In genomic region chr11:99189154-99189582, GRCm38 (mm10) we compare ENCODE assay signal across 9 mouse cellular contexts. TPM values are rescaled to one million over a fixed set of nuclear protein-coding genes. Genes with fewer than 3 reads are reported as not detected.
DNase-seq lines count a peak whose midpoint lies in the region; ATAC-seq and TF ChIP-seq lines count a peak whose summit lies in the region.
"Had no signal": no experiment of that assay in that cellular context is flagged by ENCODE, and none has a peak within 500 bp of the region (broad histone marks: within the 10 kb centered on the region; RNA-seq: fewer than 3 reads in every experiment).

No protein-coding gene starts in this region.

- H3K4me2 ChIP-seq in liver, embryonic 15.5 days, result peak overlapping the region; percentile 13; the same call in 1 of the 2 replicates
- H3K4me2 ChIP-seq: neural tube, embryonic 12.5 days had no signal

- peak in 1 of 2 experiments; percentile 50 for DNase-seq in layer of hippocampus, adult 2 months (ENCODE audit: low spot score in 2 of 2)
- no peak for DNase-seq in layer of hippocampus, adult 9-10 months (ENCODE audit: low spot score)
- peak; percentile 11 for DNase-seq in Muller cell, postnatal 12 days (ENCODE audit: inconsistent ontology term)
- peak; percentile 60 to 72 for DNase-seq in cerebellum, adult 2 months
- peak; percentile 35 for DNase-seq in retina, postnatal 7 days (ENCODE audit: low read depth, low spot score)
- DNase-seq in urinary bladder, postnatal 25 days (ENCODE audit: low spot score), result peak; percentile 56

- no peak overlapping the region for H3K4me3 ChIP-seq in layer of hippocampus, adult 2 months
- H3K4me3 ChIP-seq in cerebellum, adult 2 months (replicated peaks; ENCODE audit: insufficient read depth, low read depth, low read length), result no peak overlapping the region
- H3K4me3 ChIP-seq in liver, embryonic 15.5 days (replicated peaks), result no peak overlapping the region
- H3K4me3 ChIP-seq: neural tube, embryonic 12.5 days had no signal

- no peaks in the 10 kb centered on the region for H3K36me3 ChIP-seq in liver, embryonic 15.5 days (replicated peaks)
- H3K36me3 ChIP-seq: neural tube, embryonic 12.5 days had no signal

- H3K27me3 ChIP-seq in cerebellum, adult 2 months (ENCODE audit: control insufficient read depth, insufficient read depth, low read length), result no peaks in the 10 kb centered on the region
- H3K27me3 ChIP-seq in liver, embryonic 15.5 days, result peaks cover 17% of the 10 kb centered on the region; the same call in 1 of the 2 replicates
- H3K27me3 ChIP-seq: neural tube, embryonic 12.5 days had no signal

- H3K4me1 ChIP-seq in cerebellum, adult 2 months (ENCODE audit: control insufficient read depth, insufficient read depth, low read length), result no peaks in the 10 kb centered on the region
- H3K4me1 ChIP-seq in liver, embryonic 15.5 days (replicated peaks), result no peaks in the 10 kb centered on the region; the same call in 1 of the 2 replicates
- H3K4me1 ChIP-seq: neural tube, embryonic 12.5 days had no signal

- peak; percentile 95 for TF ChIP-seq CTCF in layer of hippocampus, adult 2 months (conservative IDR thresholded peaks at IDR 0.05)
- TF ChIP-seq CTCF in cerebellum, adult 2 months (IDR thresholded peaks at IDR 0.05; ENCODE audit: borderline replicate concordance, insufficient read depth, low read depth, low read length), result peak; percentile 88

- no peak for TF ChIP-seq POLR2A in cerebellum, adult 2 months (IDR thresholded peaks at IDR 0.05; ENCODE audit: borderline replicate concordance, insufficient read depth, low read length)

- H3K27ac ChIP-seq in layer of hippocampus, adult 2 months, result no peak overlapping the region
- no peak overlapping the region for H3K27ac ChIP-seq in cerebellum, adult 2 months (ENCODE audit: insufficient read depth, low read length)
- no peak overlapping the region for H3K27ac ChIP-seq in liver, embryonic 15.5 days (replicated peaks)
- H3K27ac ChIP-seq: neural tube, embryonic 12.5 days had no signal

- WGBS in cerebellum, adult 2 months, result 22% methylated on average over 14 of the region's 14 CpGs
- 12% methylated on average over 14 of the region's 14 CpGs for WGBS in liver, embryonic 15.5 days (ENCODE audit: insufficient replicate concordance)

- no peak overlapping the region for H3K9ac ChIP-seq in liver, embryonic 15.5 days
- H3K9ac ChIP-seq: neural tube, embryonic 12.5 days had no signal

- peak; percentile 80 for ATAC-seq in granulocyte monocyte progenitor cell, adult 5-6 weeks (replicated peaks; ENCODE audit: poor library complexity, severe bottlenecking)
- no peak for ATAC-seq in liver, embryonic 15.5 days (ENCODE audit: insufficient read depth)

- H3K9me3 ChIP-seq in liver, embryonic 15.5 days (replicated peaks), result no peaks in the 10 kb centered on the region
- H3K9me3 ChIP-seq: neural tube, embryonic 12.5 days had no signal

RNA-seq across cellular contexts. Expression of gene Ccr7, which starts 34.3 kb away (rescaled TPM):
- not detected for total RNA-seq in layer of hippocampus, adult 2 months (2021)
- polyA plus RNA-seq in cerebellum, adult 2 months (2012; rRNA removed), result 0.11 and 0.30 TPM in 2 replicates
- not detected in 2 replicates for total RNA-seq in granulocyte monocyte progenitor cell, adult 5-6 weeks (2014; fragmentation: Nextera tagmentation)
- total RNA-seq in granulocyte monocyte progenitor cell, adult 5-6 weeks (2017), result 0.34 TPM in 1 of 2 replicates, not detected in the other
- 0.15 and 0.31 TPM in 2 replicates for polyA plus RNA-seq in liver, embryonic 15.5 days (2015; fragmentation: Nextera tagmentation; extraction: Ambion mirVana)

RNA-seq across cellular contexts. Expression of gene Smarce1, which starts 41.6 kb away (rescaled TPM):
- total RNA-seq in layer of hippocampus, adult 2 months (2021), result 10 to 100 TPM; 55.8 to 62.3 TPM
- polyA plus RNA-seq in cerebellum, adult 2 months (2012; rRNA removed), result 63.3 and 67.1 TPM in 2 replicates
- total RNA-seq in granulocyte monocyte progenitor cell, adult 5-6 weeks (2014; fragmentation: Nextera tagmentation), result 91.7 and 118 TPM in 2 replicates
- total RNA-seq in granulocyte monocyte progenitor cell, adult 5-6 weeks (2017), result 256 and 293 TPM in 2 replicates
- polyA plus RNA-seq in liver, embryonic 15.5 days (2015; fragmentation: Nextera tagmentation; extraction: Ambion mirVana), result 62.2 and 66.5 TPM in 2 replicates

RNA-seq across cellular contexts. Expression of gene Krt222, which starts 54.7 kb away (rescaled TPM):
- total RNA-seq in layer of hippocampus, adult 2 months (2021), result 10 to 100 TPM; 24.8 to 29.5 TPM
- polyA plus RNA-seq in cerebellum, adult 2 months (2012; rRNA removed), result 37.8 and 39.9 TPM in 2 replicates
- total RNA-seq in granulocyte monocyte progenitor cell, adult 5-6 weeks (2014; fragmentation: Nextera tagmentation), result not detected in 2 replicates
- not detected in 2 replicates for total RNA-seq in granulocyte monocyte progenitor cell, adult 5-6 weeks (2017)
- 0.06 and 0.07 TPM in 2 replicates for polyA plus RNA-seq in liver, embryonic 15.5 days (2015; fragmentation: Nextera tagmentation; extraction: Ambion mirVana)

Comparison
In these comparisons a context has a peak if more than half of its experiments do, and no peak if none do; other contexts are left out.
1. RNA of gene Krt222, which starts 54.7 kb away (total RNA-seq): 24.8 to 29.5 TPM in layer of hippocampus, adult 2 months; not detected in granulocyte monocyte progenitor cell, adult 5-6 weeks; every median in the first group is over 10 times any median in the second.